Comparison of ENCODE assay signal across 9 mouse cellular contexts in genomic region chr5:146867946-146868314, GRCm38 (mm10). TPM values are rescaled to one million over a fixed set of nuclear protein-coding genes. Genes with fewer than 3 reads are reported as not detected.
DNase-seq lines count a peak whose midpoint lies in the region; ATAC-seq and TF ChIP-seq lines count a peak whose summit lies in the region.
"Had no signal": no experiment of that assay in that cellular context is flagged by ENCODE, and none has a peak within 500 bp of the region (broad histone marks: within the 10 kb centered on the region; RNA-seq: fewer than 3 reads in every experiment).

No protein-coding gene starts in this region.

- H3K27ac ChIP-seq in liver, embryonic 11.5 days (ENCODE audit: low read depth, low read length): peak overlapping the region; percentile 73
- no peak overlapping the region for H3K27ac ChIP-seq in forebrain, embryonic 13.5 days
- H3K27ac ChIP-seq in intestine, postnatal 0 days (ENCODE audit: low read depth, low read length): 0 out of 2 replicates have a peak overlapping the region, but pooled peaks have one; percentile 28
- H3K27ac ChIP-seq in neural tube, embryonic 13.5 days (replicated peaks): peak overlapping the region; percentile 42

- H3K27me3 ChIP-seq in liver, embryonic 11.5 days (replicated peaks; ENCODE audit: control insufficient read depth, insufficient read depth, low read length): no peaks in the 10 kb centered on the region
- no peaks in the 10 kb centered on the region for H3K27me3 ChIP-seq in forebrain, embryonic 13.5 days
- no peaks in the 10 kb centered on the region for H3K27me3 ChIP-seq in intestine, postnatal 0 days (replicated peaks; ENCODE audit: control insufficient read depth, insufficient read depth, low read length)
- no peaks in the 10 kb centered on the region for H3K27me3 ChIP-seq in neural tube, embryonic 13.5 days

- peak overlapping the region; percentile 31; the same call in 1 of the 2 replicates for H3K4me3 ChIP-seq in liver, embryonic 11.5 days (ENCODE audit: low read depth, low read length)
- no peak overlapping the region for H3K4me3 ChIP-seq in forebrain, embryonic 13.5 days
- no peak overlapping the region for H3K4me3 ChIP-seq in intestine, postnatal 0 days (ENCODE audit: low read depth, low read length)
- H3K4me3 ChIP-seq in neural tube, embryonic 13.5 days: no peak overlapping the region; the same call in 1 of the 2 replicates

- peak; percentile 13; the same call in 1 of the 2 replicates for ATAC-seq in liver, embryonic 11.5 days (replicated peaks; ENCODE audit: low FRiP score)
- no peak for ATAC-seq in forebrain, embryonic 13.5 days
- ATAC-seq in intestine, postnatal 0 days: no peak
- peak; percentile 49 for ATAC-seq in neural tube, embryonic 13.5 days (ENCODE audit: low read depth)

- no peaks in the 10 kb centered on the region for H3K9me3 ChIP-seq in liver, embryonic 11.5 days (ENCODE audit: control insufficient read depth, low read length)
- no peaks in the 10 kb centered on the region; the same call in 1 of the 2 replicates for H3K9me3 ChIP-seq in forebrain, embryonic 13.5 days (replicated peaks)
- H3K9me3 ChIP-seq in intestine, postnatal 0 days (ENCODE audit: control insufficient read depth): no peaks in the 10 kb centered on the region
- peaks cover 3% of the 10 kb centered on the region; the same call in 1 of the 2 replicates for H3K9me3 ChIP-seq in neural tube, embryonic 13.5 days

- WGBS in liver, embryonic 11.5 days: 11% methylated on average over 4 of the region's 4 CpGs
- WGBS in forebrain, embryonic 13.5 days: 13% methylated on average over 4 of the region's 4 CpGs
- WGBS in intestine, postnatal 0 days: 32% methylated on average over 4 of the region's 4 CpGs
- 14% methylated on average over 4 of the region's 4 CpGs for WGBS in neural tube, embryonic 13.5 days

- peak overlapping the region; percentile 71 for H3K4me2 ChIP-seq in liver, embryonic 11.5 days
- H3K4me2 ChIP-seq in forebrain, embryonic 13.5 days: 0 out of 2 replicates have a peak overlapping the region, but pooled peaks have one; percentile 53
- H3K4me2 ChIP-seq in intestine, postnatal 0 days (replicated peaks; ENCODE audit: low read depth): peak overlapping the region; percentile 48; the same call in 1 of the 2 replicates
- peak overlapping the region; percentile 51 for H3K4me2 ChIP-seq in neural tube, embryonic 13.5 days

- H3K9ac ChIP-seq in liver, embryonic 11.5 days (ENCODE audit: low read depth, low read length): peak overlapping the region; percentile 48
- no peak overlapping the region for H3K9ac ChIP-seq in forebrain, embryonic 13.5 days
- no peak overlapping the region for H3K9ac ChIP-seq in intestine, postnatal 0 days (ENCODE audit: low read depth, low read length)
- H3K9ac ChIP-seq in neural tube, embryonic 13.5 days: 0 out of 2 replicates have a peak overlapping the region, but pooled peaks have one; percentile 31

- H3K4me1 ChIP-seq in liver, embryonic 11.5 days (replicated peaks; ENCODE audit: control insufficient read depth, insufficient read depth, low read length): peaks cover 22% of the 10 kb centered on the region
- H3K4me1 ChIP-seq in forebrain, embryonic 13.5 days: 0 out of 2 replicates have a peak, but pooled peaks cover 5% of the 10 kb centered on the region
- H3K4me1 ChIP-seq in intestine, postnatal 0 days (replicated peaks; ENCODE audit: control insufficient read depth, insufficient read depth, low read length): 0 out of 2 replicates have a peak, but pooled peaks cover 2% of the 10 kb centered on the region
- H3K4me1 ChIP-seq in neural tube, embryonic 13.5 days (replicated peaks): peaks cover 8% of the 10 kb centered on the region

- no peak for TF ChIP-seq CTCF in intestine, postnatal 0 days (IDR thresholded peaks at IDR 0.05; ENCODE audit: low read depth)

- DNase-seq in liver, embryonic 11.5 days (ENCODE audit: low spot score): no peak
- DNase-seq in liver: no peak
- DNase-seq in layer of hippocampus, postnatal 25 days (ENCODE audit: extremely low spot score in 1 of 2, low spot score in 1 of 2): no peak
- DNase-seq in thymus, postnatal 25 days: no peak
- no peak for DNase-seq in right cerebral cortex, postnatal 4 days

- no peaks in the 10 kb centered on the region for H3K36me3 ChIP-seq in liver, embryonic 11.5 days (ENCODE audit: control insufficient read depth, insufficient read depth, low read length)
- H3K36me3 ChIP-seq in forebrain, embryonic 13.5 days (ENCODE audit: poor library complexity, severe bottlenecking): no peaks in the 10 kb centered on the region
- H3K36me3 ChIP-seq in intestine, postnatal 0 days (ENCODE audit: control insufficient read depth, insufficient read depth): no peaks in the 10 kb centered on the region
- H3K36me3 ChIP-seq in neural tube, embryonic 13.5 days: no peaks in the 10 kb centered on the region

RNA-seq across cellular contexts. Expression of gene Rasl11a, which starts 23.1 kb away (rescaled TPM):
- polyA plus RNA-seq in liver, embryonic 11.5 days (2014; fragmentation: Nextera tagmentation; extraction: Ambion mirVana): 4.3 and 4.9 TPM in 2 replicates
- 17.8 and 19.4 TPM in 2 replicates for polyA plus RNA-seq in forebrain, embryonic 13.5 days (2015; fragmentation: Nextera tagmentation; extraction: Ambion mirVana)
- 17.6 TPM in 2 replicates for polyA plus RNA-seq in intestine, postnatal 0 days (2015; fragmentation: Nextera tagmentation; extraction: Ambion mirVana)
- 23.1 and 24.9 TPM in 2 replicates for polyA plus RNA-seq in neural tube, embryonic 13.5 days (2015; fragmentation: Nextera tagmentation; extraction: Ambion mirVana)
- total RNA-seq in layer of hippocampus, postnatal 25 days (2021): 10 to 100 TPM; 17.4 to 17.8 TPM
- total RNA-seq: monocyte, adult 5-6 weeks had no signal

RNA-seq across cellular contexts. Expression of gene Rpl21, which starts 35.2 kb away (rescaled TPM):
- 719 and 772 TPM in 2 replicates for polyA plus RNA-seq in liver, embryonic 11.5 days (2014; fragmentation: Nextera tagmentation; extraction: Ambion mirVana)
- 427 and 455 TPM in 2 replicates for polyA plus RNA-seq in forebrain, embryonic 13.5 days (2015; fragmentation: Nextera tagmentation; extraction: Ambion mirVana)
- polyA plus RNA-seq in intestine, postnatal 0 days (2015; fragmentation: Nextera tagmentation; extraction: Ambion mirVana): 426 and 430 TPM in 2 replicates
- polyA plus RNA-seq in neural tube, embryonic 13.5 days (2015; fragmentation: Nextera tagmentation; extraction: Ambion mirVana): 364 and 418 TPM in 2 replicates
- total RNA-seq in layer of hippocampus, postnatal 25 days (2021): 100 to 1,000 TPM; 191 to 202 TPM

Comparison
In these comparisons a context has a peak if more than half of its experiments do, and no peak if none do; other contexts are left out.
1. ATAC-seq: peak in liver, embryonic 11.5 days (single experiment) and neural tube, embryonic 13.5 days (single experiment); none in forebrain, embryonic 13.5 days (single experiment) and intestine, postnatal 0 days (single experiment).
2. H3K9ac ChIP-seq: peak in liver, embryonic 11.5 days (single experiment) and neural tube, embryonic 13.5 days (single experiment); none in forebrain, embryonic 13.5 days (single experiment) and intestine, postnatal 0 days (single experiment).
3. Peak in every context shown above with its lines, with median percentiles within 50 percentile points of each other: H3K4me2 ChIP-seq.